Mouse (Mus musculus) liver, postnatal 0 days (tissue): ENCODE data around the gene Tmtc4.

Experiments used
- CTCF ChIP-seq: sonication (generic); IDR thresholded peaks from 2 replicates; pipeline ENCODE4 v1.5.1; 2016; ENCODE audit warnings: antibody characterized with exemption, low read depth
- EP300 ChIP-seq: IDR thresholded peaks from 2 replicates; pipeline ENCODE4 v1.6.1; 2016; ENCODE audit warnings: antibody characterized with exemption, low read depth, mild to moderate bottlenecking

DNA sequence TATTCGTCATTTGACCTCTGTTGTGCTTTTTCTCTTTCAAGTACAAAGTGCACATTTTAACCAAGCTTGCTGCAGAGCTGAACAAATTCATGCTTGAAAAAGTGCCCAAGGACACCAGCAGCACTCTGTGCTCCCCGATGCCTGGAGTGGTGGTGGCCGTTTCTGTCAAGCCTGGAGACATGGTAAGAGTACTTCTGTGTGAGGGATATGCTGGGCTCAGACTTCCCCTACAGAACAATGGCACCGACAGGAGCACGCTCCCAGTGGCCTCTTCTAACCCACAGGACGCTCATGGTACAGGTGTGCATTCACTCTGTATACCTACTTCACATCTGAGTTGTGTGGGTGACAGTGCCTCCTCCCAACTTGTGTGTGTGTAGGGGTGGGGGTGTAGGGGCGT is 107.1 kb downstream of the Tmtc4 start:
- TF ChIP-seq EP300 (no peak), CTCF (no peak)
